Comparison of ENCODE assay signal across 7 mouse cellular contexts in genomic region chr3:104714679-104715326, GRCm38 (mm10).
A peak's percentile ranks its signal among the peaks of the same experiment; 100 is the strongest.
DNase-seq lines count a peak whose midpoint lies in the region; ATAC-seq and TF ChIP-seq lines count a peak whose summit lies in the region.

No protein-coding gene starts in this region.

- DNase-seq in ES-E14 (ENCODE audit: low read depth, low spot score): peak; percentile 93
- peak; percentile 66 for DNase-seq in adrenal gland, postnatal 10 days
- peak; percentile 74 for DNase-seq in embryonic facial prominence, embryonic 10.5 days (ENCODE audit: low spot score)
- peak; percentile 38 to 68 for DNase-seq in heart, postnatal 10 days
- peak; percentile 73 for DNase-seq in large intestine, adult 2 months (ENCODE audit: low read depth, low spot score)
- peak; percentile 59 for DNase-seq in midbrain, embryonic 10.5 days (ENCODE audit: low spot score)

- H3K4me2 ChIP-seq in stomach, embryonic 14.5 days (replicated peaks; ENCODE audit: low read depth, low read length): peak overlapping the region; percentile 19

- 53% methylated on average over 11 of the region's 11 CpGs for whole genome bisulfite sequencing in embryonic facial prominence, embryonic 10.5 days
- WGBS in large intestine, adult 2 months: 46% methylated on average over 11 of the region's 11 CpGs
- 54% methylated on average over 11 of the region's 11 CpGs for WGBS in midbrain, embryonic 10.5 days
- WGBS in stomach, embryonic 14.5 days: 51% methylated on average over 11 of the region's 11 CpGs

- no peaks in the 10 kb centered on the region for H3K27me3 ChIP-seq in embryonic facial prominence, embryonic 10.5 days (replicated peaks; ENCODE audit: low read depth, poor library complexity, severe bottlenecking)
- no peaks in the 10 kb centered on the region for H3K27me3 ChIP-seq in midbrain, embryonic 10.5 days (ENCODE audit: low read depth, poor library complexity, severe bottlenecking)
- H3K27me3 ChIP-seq in stomach, embryonic 14.5 days (ENCODE audit: control insufficient read depth, insufficient read depth, low read length): no peaks in the 10 kb centered on the region

- peaks cover 2 to 7% of the 10 kb centered on the region in 2 experiments; a peak in 1 of 4 replicates for H3K4me1 ChIP-seq in ES-E14 (ENCODE audit: control insufficient read depth in 2 of 2, insufficient read depth in 2 of 2, low read length in 2 of 2, poor library complexity in 1 of 2)
- peaks cover 11% of the 10 kb centered on the region for H3K4me1 ChIP-seq in embryonic facial prominence, embryonic 10.5 days
- 0 out of 2 replicates have a peak, but pooled peaks cover 8% of the 10 kb centered on the region for H3K4me1 ChIP-seq in midbrain, embryonic 10.5 days
- H3K4me1 ChIP-seq in stomach, embryonic 14.5 days (ENCODE audit: control insufficient read depth, insufficient read depth, low read length): no peaks in the 10 kb centered on the region

- H3K4me3 ChIP-seq in ES-E14 (ENCODE audit: insufficient read depth in 1 of 2, low read depth in 1 of 2, low read length in 2 of 2, poor library complexity in 1 of 2, severe bottlenecking in 1 of 2): peak overlapping the region in 1 of 2 experiments; percentile 55; a peak in 2 of 4 replicates
- H3K4me3 ChIP-seq in embryonic facial prominence, embryonic 10.5 days: peak overlapping the region; percentile 35
- H3K4me3 ChIP-seq in midbrain, embryonic 10.5 days: peak overlapping the region; percentile 29
- H3K4me3 ChIP-seq in stomach, embryonic 14.5 days (ENCODE audit: low read depth, low read length): no peak overlapping the region

- ATAC-seq in stomach, embryonic 14.5 days (ENCODE audit: insufficient number of reproducible peaks, insufficient read depth, low FRiP score, low read depth): no peak

- in situ Hi-C loops in ES-E14 (cut with MboI; ENCODE audit: low sequenced_read_pairs in 2 of 2, unreplicated experiment in 2 of 2): no loop called here

- no peaks in the 10 kb centered on the region for H3K36me3 ChIP-seq in ES-E14 (ENCODE audit: control insufficient read depth, insufficient read depth, low read length, poor library complexity, severe bottlenecking)
- H3K36me3 ChIP-seq in embryonic facial prominence, embryonic 10.5 days (replicated peaks): no peaks in the 10 kb centered on the region
- no peaks in the 10 kb centered on the region for H3K36me3 ChIP-seq in midbrain, embryonic 10.5 days
- H3K36me3 ChIP-seq in stomach, embryonic 14.5 days (ENCODE audit: control insufficient read depth, insufficient read depth, low read length): no peaks in the 10 kb centered on the region

- no peaks in the 10 kb centered on the region for H3K9me3 ChIP-seq in ES-E14 (ENCODE audit: control insufficient read depth, insufficient read depth, low read depth, low read length)
- H3K9me3 ChIP-seq in embryonic facial prominence, embryonic 10.5 days: no peaks in the 10 kb centered on the region
- H3K9me3 ChIP-seq in midbrain, embryonic 10.5 days (replicated peaks): no peaks in the 10 kb centered on the region
- no peaks in the 10 kb centered on the region for H3K9me3 ChIP-seq in stomach, embryonic 14.5 days (ENCODE audit: control insufficient read depth, low read depth, low read length)

- intact Hi-C loops in heart, postnatal 10 days (cut with DNase I): loop anchor here (1.0 to 5.0 kb wide), 4 partner anchors 63 to 343 kb away; partner anchors contain the start of genes Capza1 and St7l

- H3K9ac ChIP-seq in ES-E14 (ENCODE audit: insufficient read depth, low read depth, low read length, poor library complexity, severe bottlenecking): 0 out of 2 replicates have a peak overlapping the region, but pooled peaks have one; percentile 8
- no peak overlapping the region for H3K9ac ChIP-seq in stomach, embryonic 14.5 days (replicated peaks; ENCODE audit: low read depth, low read length)

- no peak overlapping the region for H3K27ac ChIP-seq in ES-E14 (ENCODE audit: insufficient read depth, low read depth, low read length, poor library complexity, severe bottlenecking)
- no peak overlapping the region; the same call in 1 of the 2 replicates for H3K27ac ChIP-seq in embryonic facial prominence, embryonic 10.5 days (replicated peaks)
- H3K27ac ChIP-seq in midbrain, embryonic 10.5 days (replicated peaks): no peak overlapping the region
- H3K27ac ChIP-seq in stomach, embryonic 14.5 days (ENCODE audit: low read length): no peak overlapping the region

TF ChIP-seq in ES-E14, 5 proteins besides CTCF, POLR2A, EP300 and RAD21:
- TF ChIP-seq HCFC1 (IDR thresholded peaks at IDR 0.05; ENCODE audit: borderline replicate concordance, insufficient read depth, low read length) (peak; percentile 55; the same call in 1 of the 2 replicates), ZNF384 (IDR thresholded peaks at IDR 0.05; ENCODE audit: low read depth, low read length) (no peak)
TF ChIP-seq in ES-E14: peak in this region for 1.
